Mouse (Mus musculus) testis, adult 2 months (tissue): ENCODE measurements around the gene Ly75.

Experiments used
- CTCF ChIP-seq: fragments of 200-500 bp; IDR thresholded peaks from 2 replicates; pipeline ENCODE4 v1.5.1; 2012; ENCODE audit warnings: low read depth, mild to moderate bottlenecking, inconsistent platforms, low read length, moderate library complexity; ENCODE audit not compliant: control insufficient read depth, insufficient read depth, insufficient replicate concordance
- POLR2A ChIP-seq: fragments of 200-500 bp; IDR thresholded peaks from 2 replicates; pipeline ENCODE4 v1.6.1; 2012; ENCODE audit warnings: low read depth, mild to moderate bottlenecking, inconsistent platforms, low read length, moderate library complexity; ENCODE audit not compliant: control insufficient read depth

DNA sequence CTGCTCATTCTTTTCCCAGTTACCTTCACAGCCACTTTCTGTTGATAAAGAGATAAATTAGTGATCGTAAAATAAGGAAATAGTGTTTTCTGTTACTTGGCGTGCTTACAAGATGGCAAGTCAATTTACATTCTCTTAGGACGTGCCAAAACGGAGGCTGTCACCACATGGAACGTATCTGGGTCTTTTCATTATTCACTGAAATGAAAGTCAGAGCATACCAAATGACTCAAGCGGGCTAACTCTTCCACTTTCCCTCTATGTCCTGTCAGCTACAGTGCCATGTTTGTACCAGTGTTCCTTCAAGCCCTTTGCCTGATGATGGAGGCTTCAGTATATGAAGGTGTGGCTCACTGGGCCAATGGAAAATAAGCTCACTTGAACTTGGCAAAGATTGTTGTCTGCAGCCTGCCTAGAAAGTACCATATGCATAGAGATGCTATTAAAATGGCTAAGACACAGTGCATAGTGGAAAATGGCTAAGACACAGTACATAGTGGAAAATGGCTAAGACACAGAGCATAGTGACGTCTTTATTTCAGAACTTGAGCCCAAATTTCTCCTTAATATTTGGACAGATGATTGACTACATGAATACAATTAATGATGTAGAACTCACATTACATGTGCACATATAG, 17.8 kb downstream of the Ly75 start:
- TF ChIP-seq CTCF (no peak), POLR2A (no peak)
